Mouse (Mus musculus): ENCODE measurements around the gene Retreg1. TPM values are rescaled to one million over a fixed set of nuclear protein-coding genes. Genes with fewer than 3 reads are reported as not detected.

Gene Retreg1
- polyA plus RNA-seq, 1 experiment from 2014 or later, result 8.2 TPM

GRCm38 (mm10) chr15:25915574-25916205 is 72.7 kb downstream of the Retreg1 start:
- Histone ChIP-seq H3K4me1 (replicated peaks; ENCODE audit: control insufficient read depth, insufficient read depth, low read length) (no peaks in the 10 kb centered on the region), H3K36me3 (ENCODE audit: control insufficient read depth, insufficient read depth) (no peaks in the 10 kb centered on the region), H3K9me3 (ENCODE audit: control insufficient read depth, low read length) (no peaks in the 10 kb centered on the region), H3K4me3 (replicated peaks; ENCODE audit: low read length) (no peak overlapping the region), H3K9ac (replicated peaks; ENCODE audit: low read depth, low read length) (no peak overlapping the region), H3K27ac (ENCODE audit: low read length) (no peak overlapping the region), H3K27me3 (replicated peaks; ENCODE audit: control insufficient read depth, insufficient read depth, low read length) (no peaks in the 10 kb centered on the region), H3K4me2 (ENCODE audit: low read length) (no peak overlapping the region)
- WGBS, result 58% methylated on average over 11 of the region's 11 CpGs
- ATAC-seq, result peak; percentile 31

GRCm38 (mm10) chr15:25916252-25916651 is 73.3 kb downstream of the Retreg1 start:
- WGBS, result 71% methylated on average over 2 of the region's 2 CpGs
- no peaks in the 10 kb centered on the region for H3K4me1 ChIP-seq (replicated peaks; ENCODE audit: control insufficient read depth, insufficient read depth, low read length)
- ATAC-seq, result no peak
- no peaks in the 10 kb centered on the region for H3K27me3 ChIP-seq (replicated peaks; ENCODE audit: control insufficient read depth, insufficient read depth, low read length)
- no peaks in the 10 kb centered on the region for H3K36me3 ChIP-seq (ENCODE audit: control insufficient read depth, insufficient read depth)
- H3K9ac ChIP-seq (replicated peaks; ENCODE audit: low read depth, low read length), result no peak overlapping the region
- no peak overlapping the region for H3K27ac ChIP-seq (ENCODE audit: low read length)
- no peak overlapping the region for H3K4me3 ChIP-seq (replicated peaks; ENCODE audit: low read length)
- H3K4me2 ChIP-seq (ENCODE audit: low read length), result no peak overlapping the region
- H3K9me3 ChIP-seq (ENCODE audit: control insufficient read depth, low read length), result no peaks in the 10 kb centered on the region

- 93% methylated on average over 7 of the region's 7 CpGs for WGBS
- Histone ChIP-seq H3K4me1 (replicated peaks; ENCODE audit: control insufficient read depth, insufficient read depth, low read length) (no peaks in the 10 kb centered on the region), H3K9ac (replicated peaks; ENCODE audit: low read depth, low read length) (no peak overlapping the region), H3K27ac (ENCODE audit: low read length) (no peak overlapping the region), H3K9me3 (ENCODE audit: control insufficient read depth, low read length) (no peaks in the 10 kb centered on the region), H3K4me3 (replicated peaks; ENCODE audit: low read length) (no peak overlapping the region), H3K4me2 (ENCODE audit: low read length) (no peak overlapping the region), H3K27me3 (replicated peaks; ENCODE audit: control insufficient read depth, insufficient read depth, low read length) (no peaks in the 10 kb centered on the region), H3K36me3 (ENCODE audit: control insufficient read depth, insufficient read depth) (no peaks in the 10 kb centered on the region)
- no peak for ATAC-seq
These were observed 75.7 kb downstream of the Retreg1 start for GRCm38 (mm10) chr15:25918641-25919040.

- Histone ChIP-seq H3K36me3 (ENCODE audit: control insufficient read depth, insufficient read depth) (no peaks in the 10 kb centered on the region), H3K9ac (replicated peaks; ENCODE audit: low read depth, low read length) (no peak overlapping the region), H3K27ac (ENCODE audit: low read length) (no peak overlapping the region), H3K27me3 (replicated peaks; ENCODE audit: control insufficient read depth, insufficient read depth, low read length) (no peaks in the 10 kb centered on the region), H3K4me3 (replicated peaks; ENCODE audit: low read length) (no peak overlapping the region), H3K4me2 (ENCODE audit: low read length) (no peak overlapping the region), H3K9me3 (ENCODE audit: control insufficient read depth, low read length) (no peaks in the 10 kb centered on the region), H3K4me1 (replicated peaks; ENCODE audit: control insufficient read depth, insufficient read depth, low read length) (no peaks in the 10 kb centered on the region)
- WGBS, result 85% methylated on average over 4 of the region's 4 CpGs
- ATAC-seq, result no peak
These were observed 77.0 kb downstream of the Retreg1 start for GRCm38 (mm10) chr15:25919995-25920394.

GRCm38 (mm10) chr15:25920886-25921285 is 77.9 kb downstream of the Retreg1 start:
- Histone ChIP-seq H3K4me1 (replicated peaks; ENCODE audit: control insufficient read depth, insufficient read depth, low read length) (no peaks in the 10 kb centered on the region), H3K9me3 (ENCODE audit: control insufficient read depth, low read length) (no peaks in the 10 kb centered on the region), H3K27me3 (replicated peaks; ENCODE audit: control insufficient read depth, insufficient read depth, low read length) (no peaks in the 10 kb centered on the region), H3K36me3 (ENCODE audit: control insufficient read depth, insufficient read depth) (no peaks in the 10 kb centered on the region), H3K4me2 (ENCODE audit: low read length) (no peak overlapping the region), H3K9ac (replicated peaks; ENCODE audit: low read depth, low read length) (no peak overlapping the region), H3K4me3 (replicated peaks; ENCODE audit: low read length) (no peak overlapping the region), H3K27ac (ENCODE audit: low read length) (no peak overlapping the region)
- no peak for ATAC-seq
- WGBS, result 94% methylated on average over 6 of the region's 6 CpGs

- Histone ChIP-seq H3K27me3 (replicated peaks; ENCODE audit: control insufficient read depth, insufficient read depth, low read length) (no peaks in the 10 kb centered on the region), H3K9me3 (ENCODE audit: control insufficient read depth, low read length) (no peaks in the 10 kb centered on the region), H3K27ac (ENCODE audit: low read length) (no peak overlapping the region), H3K4me2 (ENCODE audit: low read length) (no peak overlapping the region), H3K4me1 (replicated peaks; ENCODE audit: control insufficient read depth, insufficient read depth, low read length) (no peaks in the 10 kb centered on the region), H3K36me3 (ENCODE audit: control insufficient read depth, insufficient read depth) (no peaks in the 10 kb centered on the region), H3K9ac (replicated peaks; ENCODE audit: low read depth, low read length) (no peak overlapping the region), H3K4me3 (replicated peaks; ENCODE audit: low read length) (no peak overlapping the region)
- WGBS, result 58% methylated on average over 2 of the region's 2 CpGs
- ATAC-seq, result no peak
These were observed 79.0 kb downstream of the Retreg1 start for GRCm38 (mm10) chr15:25922007-25922406.

GRCm38 (mm10) chr15:25923916-25924315 is 80.9 kb downstream of the Retreg1 start:
- ATAC-seq, result no peak
- no peak overlapping the region for H3K4me2 ChIP-seq (ENCODE audit: low read length)

GRCm38 (mm10) chr15:25926171-25926570 is 83.2 kb downstream of the Retreg1 start:
- ATAC-seq, result peak; percentile 54
- H3K9ac ChIP-seq (replicated peaks; ENCODE audit: low read depth, low read length), result no peak overlapping the region
- no peak overlapping the region for H3K4me2 ChIP-seq (ENCODE audit: low read length)
- H3K36me3 ChIP-seq (ENCODE audit: control insufficient read depth, insufficient read depth), result no peaks in the 10 kb centered on the region
- H3K27ac ChIP-seq (ENCODE audit: low read length), result no peak overlapping the region
- no peaks in the 10 kb centered on the region for H3K9me3 ChIP-seq (ENCODE audit: control insufficient read depth, low read length)
- H3K4me3 ChIP-seq (replicated peaks; ENCODE audit: low read length), result no peak overlapping the region
- H3K4me1 ChIP-seq (replicated peaks; ENCODE audit: control insufficient read depth, insufficient read depth, low read length), result no peaks in the 10 kb centered on the region
- H3K27me3 ChIP-seq (replicated peaks; ENCODE audit: control insufficient read depth, insufficient read depth, low read length), result no peaks in the 10 kb centered on the region
- 77% methylated on average over 4 of the region's 4 CpGs for WGBS

More at GRCm38 (mm10) chr15:25923916-25924315, 80.9 kb downstream of the Retreg1 start:
- no peaks in the 10 kb centered on the region for H3K4me1 ChIP-seq (replicated peaks; ENCODE audit: control insufficient read depth, insufficient read depth, low read length)
- 78% methylated on average over 8 of the region's 8 CpGs for WGBS
- H3K27me3 ChIP-seq (replicated peaks; ENCODE audit: control insufficient read depth, insufficient read depth, low read length), result no peaks in the 10 kb centered on the region
- no peak overlapping the region for H3K4me3 ChIP-seq (replicated peaks; ENCODE audit: low read length)
- no peak overlapping the region for H3K9ac ChIP-seq (replicated peaks; ENCODE audit: low read depth, low read length)
- H3K36me3 ChIP-seq (ENCODE audit: control insufficient read depth, insufficient read depth), result no peaks in the 10 kb centered on the region
- H3K27ac ChIP-seq (ENCODE audit: low read length), result no peak overlapping the region
- no peaks in the 10 kb centered on the region for H3K9me3 ChIP-seq (ENCODE audit: control insufficient read depth, low read length)

GRCm38 (mm10) chr15:25927106-25927505 is 84.1 kb downstream of the Retreg1 start:
- Histone ChIP-seq H3K36me3 (ENCODE audit: control insufficient read depth, insufficient read depth) (no peaks in the 10 kb centered on the region), H3K27me3 (replicated peaks; ENCODE audit: control insufficient read depth, insufficient read depth, low read length) (no peaks in the 10 kb centered on the region), H3K9me3 (ENCODE audit: control insufficient read depth, low read length) (no peaks in the 10 kb centered on the region), H3K4me2 (ENCODE audit: low read length) (no peak overlapping the region), H3K9ac (replicated peaks; ENCODE audit: low read depth, low read length) (no peak overlapping the region), H3K4me3 (replicated peaks; ENCODE audit: low read length) (no peak overlapping the region), H3K4me1 (replicated peaks; ENCODE audit: control insufficient read depth, insufficient read depth, low read length) (no peaks in the 10 kb centered on the region), H3K27ac (ENCODE audit: low read length) (no peak overlapping the region)
- WGBS, result 95% methylated on average over 14 of the region's 14 CpGs
- no peak for ATAC-seq

- H3K4me3 ChIP-seq (replicated peaks; ENCODE audit: low read length), result no peak overlapping the region
- peaks cover 2% of the 10 kb centered on the region; the same call in 1 of the 2 replicates for H3K4me1 ChIP-seq (replicated peaks; ENCODE audit: control insufficient read depth, insufficient read depth, low read length)
- H3K27ac ChIP-seq (ENCODE audit: low read length), result no peak overlapping the region
- no peak overlapping the region for H3K4me2 ChIP-seq (ENCODE audit: low read length)
- H3K36me3 ChIP-seq (ENCODE audit: control insufficient read depth, insufficient read depth), result no peaks in the 10 kb centered on the region
- WGBS, result 91% methylated on average over 8 of the region's 8 CpGs
- no peaks in the 10 kb centered on the region for H3K9me3 ChIP-seq (ENCODE audit: control insufficient read depth, low read length)
- ATAC-seq, result no peak
- no peak overlapping the region for H3K9ac ChIP-seq (replicated peaks; ENCODE audit: low read depth, low read length)
- H3K27me3 ChIP-seq (replicated peaks; ENCODE audit: control insufficient read depth, insufficient read depth, low read length), result no peaks in the 10 kb centered on the region
These were observed 85.0 kb downstream of the Retreg1 start for GRCm38 (mm10) chr15:25928001-25928400.
